Mouse (Mus musculus) left cerebral cortex, postnatal 25 days (tissue): ENCODE measurements around the gene Gm10100. TPM values are rescaled to one million over a fixed set of nuclear protein-coding genes. Genes with fewer than 3 reads are reported as not detected.
"Not testable (repeated sequence)": the region's sequence is repeated elsewhere in the genome, so short reads cannot be mapped to it uniquely, and the experiment has no call there.

Experiments
- DNase-seq, 2 experiments: peaks; one replicate each; pipeline ENCODE4 v3.0.0; 2022; ENCODE audit warnings: low spot score in 2 of 2, mixed read lengths in 1 of 2
- intact Hi-C: fragments of 180-260 bp; cut with DNase I; formaldehyde crosslinking; loops from one replicate; pipeline ENCODE4 v1.15.1; 2025
- total RNA-seq, 2 experiments: library from RNA; stranded (reverse); gene quantifications; 2 replicates each; pipeline ENCODE4 v1.2.3; 2021

Gene Gm10100
- total RNA-seq, 2 experiments from 2014 or later = not detected

GRCm38 (mm10) chr10:77750686-77751085 lies 24.4 kb downstream of the Gm10100 start:
- DNase-seq, intact Hi-C loops: not testable (repeated sequence)

- intact Hi-C loops, DNase-seq: not testable (repeated sequence)
Measured at GRCm38 (mm10) chr10:77751254-77751653, 25.0 kb downstream of the Gm10100 start, which contains the start of gene Gm9736. Gene Gm9736 (minus strand): TSS chr10:77751354.

GRCm38 (mm10) chr10:77752312-77752711 lies 26.0 kb downstream of the Gm10100 start:
- DNase-seq, intact Hi-C loops: not testable (repeated sequence)

GRCm38 (mm10) chr10:77753448-77753847 lies 27.2 kb downstream of the Gm10100 start:
- intact Hi-C loops = no loop called here

GRCm38 (mm10) chr10:77759582-77759981 lies 33.3 kb downstream of the Gm10100 start, which contains the start of gene Gm3233:
Gene Gm3233 (minus strand): TSS chr10:77759682.
- DNase-seq, intact Hi-C loops: not testable (repeated sequence)

More at GRCm38 (mm10) chr10:77753448-77753847, 27.2 kb downstream of the Gm10100 start:
- DNase-seq = no peak

GRCm38 (mm10) chr10:77769727-77770126 lies 43.4 kb downstream of the Gm10100 start:
- no peak for DNase-seq
- intact Hi-C loops = no loop called here

- DNase-seq, intact Hi-C loops: not testable (repeated sequence)
Measured at GRCm38 (mm10) chr10:77771225-77771624, 44.9 kb downstream of the Gm10100 start, which contains the start of gene Gm3238. Gene Gm3238 (minus strand): TSS chr10:77771325.

GRCm38 (mm10) chr10:77772142-77772541 lies 45.9 kb downstream of the Gm10100 start:
- DNase-seq, intact Hi-C loops: not testable (repeated sequence)

Other genes starting within 250 kb of the Gm10100 start
- 10 to 100 TPM; 34.2 to 36.0 TPM for gene Fam207a, start 210.7 kb upstream of the Gm10100 start, total RNA-seq
- gene Itgb2, start 196.2 kb upstream of the Gm10100 start, total RNA-seq = 1 to 10 TPM; 2.9 to 3.6 TPM
- gene Pttg1ip, start 144.8 kb upstream of the Gm10100 start, total RNA-seq = 10 to 100 TPM; 71.0 to 87.6 TPM
- gene Sumo3, start 120.4 kb upstream of the Gm10100 start, total RNA-seq = 100 to 1,000 TPM; 133 to 140 TPM
- 10 to 100 TPM; 14.2 to 16.3 TPM for gene Gm49325, start 120.3 kb upstream of the Gm10100 start, total RNA-seq
- 10 to 100 TPM; 43.7 to 51.3 TPM for gene Ube2g2, start 104.2 kb upstream of the Gm10100 start, total RNA-seq
- gene Tspear, start 39.9 kb upstream of the Gm10100 start, total RNA-seq = under 1 TPM in 1 of 2 experiments, not detected in 1; 0.14 TPM
- not detected for gene Gm19402, start 35.7 kb upstream of the Gm10100 start, total RNA-seq
- gene Gm9508, start 29.3 kb upstream of the Gm10100 start, total RNA-seq = not detected
- gene Gm10272, start 19.9 kb upstream of the Gm10100 start, total RNA-seq = not detected
- not detected for gene Gm10024, start 15.0 kb upstream of the Gm10100 start, total RNA-seq
- gene Gm10142, start 10.7 kb upstream of the Gm10100 start, total RNA-seq = not detected
- not detected for gene Krtap12-1, start 5.9 kb upstream of the Gm10100 start, total RNA-seq
- not detected for gene Gm18596, start 16.2 kb downstream of the Gm10100 start, total RNA-seq
- gene Gm9736, start 24.9 kb downstream of the Gm10100 start, total RNA-seq = not detected
- not detected for gene Gm3233, start 33.2 kb downstream of the Gm10100 start, total RNA-seq
- gene Gm3238, start 44.8 kb downstream of the Gm10100 start, total RNA-seq = not detected
- gene Gm7138, start 50.5 kb downstream of the Gm10100 start, total RNA-seq = not detected
- gene Gm3250, start 56.1 kb downstream of the Gm10100 start, total RNA-seq = not detected
- gene Gm7137, start 61.7 kb downstream of the Gm10100 start, total RNA-seq = not detected
- gene Gm9639, start 68.6 kb downstream of the Gm10100 start, total RNA-seq = not detected
- not detected for gene Gm19668, start 72.6 kb downstream of the Gm10100 start, total RNA-seq
- not detected for gene Gm9507, start 85.4 kb downstream of the Gm10100 start, total RNA-seq
- gene Gm2696, start 88.2 kb downstream of the Gm10100 start, total RNA-seq = not detected
- not detected for gene Krtap10-4, start 100.6 kb downstream of the Gm10100 start, total RNA-seq
- not detected for gene Krtap10-10, start 109.5 kb downstream of the Gm10100 start, total RNA-seq
- gene Gm36176, start 120.3 kb downstream of the Gm10100 start, total RNA-seq = not detected
- gene Gm10318, start 126.4 kb downstream of the Gm10100 start, total RNA-seq = not detected
- gene Gm3285, start 135.5 kb downstream of the Gm10100 start, total RNA-seq = not detected
- 10 to 100 TPM; 13.2 to 13.6 TPM for gene Lrrc3, start 176.1 kb downstream of the Gm10100 start, total RNA-seq
- gene Trpm2, start 244.1 kb downstream of the Gm10100 start, total RNA-seq = 10 to 100 TPM; 32.3 to 44.9 TPM